Mouse (Mus musculus): ENCODE results near the gene Foxr1. TPM values are rescaled to one million over a fixed set of nuclear protein-coding genes. Genes with fewer than 3 reads are reported as not detected.

The Foxr1 gene
- polyA plus RNA-seq, 1 experiment from 2014 or later = not detected

DNA sequence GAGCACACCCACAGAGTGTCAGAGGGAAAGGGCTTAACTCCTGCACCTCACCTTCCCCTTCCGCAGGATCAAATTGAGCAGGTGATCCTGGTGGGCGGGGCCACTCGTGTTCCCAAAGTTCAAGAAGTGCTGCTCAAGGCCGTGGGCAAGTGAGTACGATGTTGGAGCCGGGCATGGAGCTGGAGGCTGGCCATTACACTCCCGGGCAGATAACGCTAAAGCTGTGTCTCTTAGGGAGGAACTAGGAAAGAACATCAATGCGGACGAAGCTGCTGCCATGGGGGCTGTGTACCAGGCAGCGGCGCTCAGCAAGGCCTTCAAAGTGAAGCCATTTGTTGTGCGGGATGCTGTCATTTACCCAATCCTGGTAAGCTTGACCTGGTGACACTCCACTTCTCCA, 56.3 kb downstream of the Foxr1 start:
- ATAC-seq (replicated peaks; ENCODE audit: low FRiP score) = no peak
- H3K4me1 ChIP-seq (replicated peaks; ENCODE audit: control insufficient read depth, insufficient read depth, low read length) = peaks cover 8% of the 10 kb centered on the region
- H3K4me2 ChIP-seq = no peak overlapping the region
- no peak overlapping the region for H3K4me3 ChIP-seq (ENCODE audit: low read depth, low read length)
- 93% methylated on average over 13 of the region's 13 CpGs for WGBS
- no peak overlapping the region for H3K9ac ChIP-seq (ENCODE audit: low read depth, low read length)
- no peak overlapping the region for H3K27ac ChIP-seq (ENCODE audit: low read depth, low read length)
- H3K27me3 ChIP-seq (replicated peaks; ENCODE audit: control insufficient read depth, insufficient read depth, low read length) = no peaks in the 10 kb centered on the region
- H3K9me3 ChIP-seq (ENCODE audit: control insufficient read depth, low read length) = no peaks in the 10 kb centered on the region
- peaks cover 79% of the 10 kb centered on the region for H3K36me3 ChIP-seq (ENCODE audit: control insufficient read depth, insufficient read depth, low read length)
- DNase-seq (ENCODE audit: low spot score) = no peak

Small RNA genes within 50 kb of the gene (microRNA-seq; reads per million reads assigned to microRNA genes)
- not detected for gene Mir7085 (ENCODE audit: borderline number of aligned reads)

Other genes starting within 250 kb of the Foxr1 start
- 12.0 and 12.7 TPM in 2 replicates for gene Cbl, start 207.1 kb downstream of the Foxr1 start, polyA plus RNA-seq (2014; fragmentation: Nextera tagmentation; extraction: Ambion mirVana)
- not detected in 2 replicates for gene Ccdc153, start 200.5 kb downstream of the Foxr1 start, polyA plus RNA-seq (2014; fragmentation: Nextera tagmentation; extraction: Ambion mirVana)
- gene Pdzd3, start 189.7 kb downstream of the Foxr1 start, polyA plus RNA-seq (2014; fragmentation: Nextera tagmentation; extraction: Ambion mirVana) = 0.10 TPM in 1 of 2 replicates, not detected in the other
- gene Nlrx1, start 172.5 kb downstream of the Foxr1 start, polyA plus RNA-seq (2014; fragmentation: Nextera tagmentation; extraction: Ambion mirVana) = 4.3 and 4.9 TPM in 2 replicates
- 11.6 and 13.8 TPM in 2 replicates for gene Abcg4, start 152.5 kb downstream of the Foxr1 start, polyA plus RNA-seq (2014; fragmentation: Nextera tagmentation; extraction: Ambion mirVana)
- gene Hinfp, start 135.5 kb downstream of the Foxr1 start, polyA plus RNA-seq (2014; fragmentation: Nextera tagmentation; extraction: Ambion mirVana) = 19.3 and 20.2 TPM in 2 replicates
- 8.9 and 9.3 TPM in 2 replicates for gene C2cd2l, start 120.9 kb downstream of the Foxr1 start, polyA plus RNA-seq (2014; fragmentation: Nextera tagmentation; extraction: Ambion mirVana)
- 39.5 and 41.9 TPM in 2 replicates for gene Dpagt1, start 115.1 kb downstream of the Foxr1 start, polyA plus RNA-seq (2014; fragmentation: Nextera tagmentation; extraction: Ambion mirVana)
- gene H2afx, start 106.4 kb downstream of the Foxr1 start, polyA plus RNA-seq (2014; fragmentation: Nextera tagmentation; extraction: Ambion mirVana) = 250 TPM in 2 replicates
- 879 and 949 TPM in 2 replicates for gene Hmbs, start 96.9 kb downstream of the Foxr1 start, polyA plus RNA-seq (2014; fragmentation: Nextera tagmentation; extraction: Ambion mirVana)
- gene Vps11, start 79.5 kb downstream of the Foxr1 start, polyA plus RNA-seq (2014; fragmentation: Nextera tagmentation; extraction: Ambion mirVana) = 25.2 and 26.1 TPM in 2 replicates
- 37.1 and 37.7 TPM in 2 replicates for gene Hyou1, start 61.6 kb downstream of the Foxr1 start, polyA plus RNA-seq (2014; fragmentation: Nextera tagmentation; extraction: Ambion mirVana)
- gene Slc37a4, start 44.3 kb downstream of the Foxr1 start, polyA plus RNA-seq (2014; fragmentation: Nextera tagmentation; extraction: Ambion mirVana) = 33.2 TPM in 2 replicates
- 2,656 and 2,838 TPM in 2 replicates for gene Rps25, start 34.0 kb downstream of the Foxr1 start, polyA plus RNA-seq (2014; fragmentation: Nextera tagmentation; extraction: Ambion mirVana)
- gene Trappc4, start 33.5 kb downstream of the Foxr1 start, polyA plus RNA-seq (2014; fragmentation: Nextera tagmentation; extraction: Ambion mirVana) = 99.5 and 107 TPM in 2 replicates
- 25.0 and 26.1 TPM in 2 replicates for gene Ccdc84, start 22.6 kb downstream of the Foxr1 start, polyA plus RNA-seq (2014; fragmentation: Nextera tagmentation; extraction: Ambion mirVana)
- not detected in 2 replicates for gene Upk2, start 13.8 kb upstream of the Foxr1 start, polyA plus RNA-seq (2014; fragmentation: Nextera tagmentation; extraction: Ambion mirVana)
- gene Bcl9l, start 41.7 kb upstream of the Foxr1 start, polyA plus RNA-seq (2014; fragmentation: Nextera tagmentation; extraction: Ambion mirVana) = 4.1 and 5.0 TPM in 2 replicates
- gene Cxcr5, start 120.7 kb upstream of the Foxr1 start, polyA plus RNA-seq (2014; fragmentation: Nextera tagmentation; extraction: Ambion mirVana) = 0.47 TPM in 1 of 2 replicates, not detected in the other
- gene Ddx6, start 163.8 kb upstream of the Foxr1 start, polyA plus RNA-seq (2014; fragmentation: Nextera tagmentation; extraction: Ambion mirVana) = 8.4 and 10.2 TPM in 2 replicates
- not detected in 2 replicates for gene Treh, start 232.1 kb upstream of the Foxr1 start, polyA plus RNA-seq (2014; fragmentation: Nextera tagmentation; extraction: Ambion mirVana)

All from liver, embryonic 11.5 days (tissue).